Mouse (Mus musculus): Measurements from ENCODE around the gene Trf. TPM values are rescaled to one million over a fixed set of nuclear protein-coding genes. Genes with fewer than 3 reads are reported as not detected.

The Trf gene
- polyA plus RNA-seq (2017; shearing (Covaris generic)) = 5.1 TPM

GRCm38 (mm10) chr9:103230151-103230951 is at the start of gene Trf, which contains the start of gene Gm20425:
TSS of gene Trf (minus strand) at chr9:103230444.
TSS of gene Gm20425 (minus strand) at chr9:103230307.

GRCm38 (mm10) chr9:103201561-103202260 is 28.5 kb downstream of the Trf start, which contains the start of gene Srprb:
TSS of gene Srprb (minus strand) at chr9:103202137.

Other genes with a start within 250 kb of the Trf start
- 0.26 TPM for gene Slco2a1, start 241.7 kb downstream of the Trf start, polyA plus RNA-seq (2017; shearing (Covaris generic))
- gene Rab6b, start 118.7 kb downstream of the Trf start, polyA plus RNA-seq (2017; shearing (Covaris generic)) = 16.4 TPM
- 34.7 TPM for gene Srprb, start 28.3 kb downstream of the Trf start, polyA plus RNA-seq (2017; shearing (Covaris generic))
- 0.94 TPM for gene Gm20425, start 137 bp downstream of the Trf start, polyA plus RNA-seq (2017; shearing (Covaris generic))
- gene 1300017J02Rik, start 74.6 kb upstream of the Trf start, polyA plus RNA-seq (2017; shearing (Covaris generic)) = 1.1 TPM
- 42.7 TPM for gene Topbp1, start 74.8 kb upstream of the Trf start, polyA plus RNA-seq (2017; shearing (Covaris generic))
- 73.8 TPM for gene Cdv3, start 135.4 kb upstream of the Trf start, polyA plus RNA-seq (2017; shearing (Covaris generic))
- not detected for gene Bfsp2, start 250.0 kb upstream of the Trf start, polyA plus RNA-seq (2017; shearing (Covaris generic))